14 mouse cellular contexts compared by ENCODE assay signal in genomic region chr5:124222696-124223095, GRCm38 (mm10). TPM values are rescaled to one million over a fixed set of nuclear protein-coding genes. Genes with fewer than 3 reads are reported as not detected.
DNase-seq lines count a peak whose midpoint lies in the region; ATAC-seq lines count a peak whose summit lies in the region.
"Had no signal": no experiment of that assay in that cellular context is flagged by ENCODE, and none has a peak within 500 bp of the region (broad histone marks: within the 10 kb centered on the region; RNA-seq: fewer than 3 reads in every experiment).

No protein-coding gene starts in this region.

- DNase-seq in hindbrain, embryonic 10.5 days (ENCODE audit: low spot score) = no peak
- DNase-seq in midbrain, embryonic 10.5 days (ENCODE audit: low spot score) = no peak
- DNase-seq in midbrain, embryonic 14.5 days = no peak
- DNase-seq in gastrocnemius, postnatal 25 days = peak; percentile 63
- DNase-seq in cerebellum, postnatal 4 days (ENCODE audit: low spot score in 2 of 2) = no peak
- DNase-seq: cerebellum, postnatal 14 days; kidney, adult 8-10 months; left cerebral cortex, postnatal 4 days; thymus, postnatal 36 days had no signal

- H3K36me3 ChIP-seq in hindbrain, embryonic 10.5 days = no peaks in the 10 kb centered on the region
- no peaks in the 10 kb centered on the region for H3K36me3 ChIP-seq in hindbrain, embryonic 13.5 days
- no peaks in the 10 kb centered on the region for H3K36me3 ChIP-seq in midbrain, embryonic 10.5 days
- H3K36me3 ChIP-seq in midbrain, embryonic 14.5 days (ENCODE audit: control insufficient read depth, insufficient read depth, low read length) = no peaks in the 10 kb centered on the region
- no peaks in the 10 kb centered on the region for H3K36me3 ChIP-seq in intestine, embryonic 16.5 days (ENCODE audit: control insufficient read depth, insufficient read depth, low read length)
- H3K36me3 ChIP-seq: midbrain, embryonic 13.5 days; neural tube, embryonic 13.5 days had no signal

- H3K9ac ChIP-seq in hindbrain, embryonic 13.5 days = no peak overlapping the region
- no peak overlapping the region for H3K9ac ChIP-seq in midbrain, embryonic 14.5 days (replicated peaks; ENCODE audit: low read length)
- no peak overlapping the region for H3K9ac ChIP-seq in intestine, embryonic 16.5 days (ENCODE audit: low read depth, low read length)
- H3K9ac ChIP-seq: midbrain, embryonic 13.5 days; neural tube, embryonic 13.5 days had no signal

- H3K4me2 ChIP-seq in hindbrain, embryonic 13.5 days = no peak overlapping the region
- H3K4me2 ChIP-seq in midbrain, embryonic 14.5 days (ENCODE audit: low read length) = no peak overlapping the region
- H3K4me2 ChIP-seq in intestine, embryonic 16.5 days (ENCODE audit: low read depth, low read length) = no peak overlapping the region
- H3K4me2 ChIP-seq: midbrain, embryonic 13.5 days; neural tube, embryonic 13.5 days had no signal

- H3K27ac ChIP-seq in hindbrain, embryonic 10.5 days = peak overlapping the region; percentile 14; the same call in 1 of the 2 replicates
- H3K27ac ChIP-seq in hindbrain, embryonic 13.5 days = no peak overlapping the region
- 0 out of 2 replicates have a peak overlapping the region, but pooled peaks have one; percentile 10 for H3K27ac ChIP-seq in midbrain, embryonic 10.5 days (replicated peaks)
- no peak overlapping the region for H3K27ac ChIP-seq in midbrain, embryonic 14.5 days (replicated peaks; ENCODE audit: low read depth, low read length)
- no peak overlapping the region for H3K27ac ChIP-seq in intestine, embryonic 16.5 days (ENCODE audit: low read length)
- H3K27ac ChIP-seq: midbrain, embryonic 13.5 days; neural tube, embryonic 13.5 days had no signal

- H3K4me1 ChIP-seq in hindbrain, embryonic 10.5 days (replicated peaks) = peaks cover 57% of the 10 kb centered on the region
- peaks cover 72% of the 10 kb centered on the region for H3K4me1 ChIP-seq in hindbrain, embryonic 13.5 days (replicated peaks)
- H3K4me1 ChIP-seq in midbrain, embryonic 10.5 days = peaks cover 52% of the 10 kb centered on the region
- H3K4me1 ChIP-seq in midbrain, embryonic 14.5 days (ENCODE audit: control insufficient read depth, insufficient read depth, low read length) = peaks cover 12% of the 10 kb centered on the region; the same call in 1 of the 2 replicates
- peaks cover 16% of the 10 kb centered on the region for H3K4me1 ChIP-seq in intestine, embryonic 16.5 days (ENCODE audit: control insufficient read depth, insufficient read depth, low read length)

- no peak for ATAC-seq in hindbrain, embryonic 13.5 days (ENCODE audit: low FRiP score)
- ATAC-seq in midbrain, embryonic 14.5 days (ENCODE audit: low FRiP score, low TSS enrichment) = no peak
- no peak for ATAC-seq in intestine, embryonic 16.5 days
- ATAC-seq: midbrain, embryonic 13.5 days had no signal

- no peaks in the 10 kb centered on the region for H3K27me3 ChIP-seq in hindbrain, embryonic 10.5 days (ENCODE audit: insufficient read depth, poor library complexity, severe bottlenecking)
- H3K27me3 ChIP-seq in hindbrain, embryonic 13.5 days = 0 out of 2 replicates have a peak, but pooled peaks cover 3% of the 10 kb centered on the region
- H3K27me3 ChIP-seq in midbrain, embryonic 10.5 days (ENCODE audit: low read depth, poor library complexity, severe bottlenecking) = no peaks in the 10 kb centered on the region
- H3K27me3 ChIP-seq in midbrain, embryonic 14.5 days (ENCODE audit: control insufficient read depth, insufficient read depth, low read length) = no peaks in the 10 kb centered on the region
- no peaks in the 10 kb centered on the region for H3K27me3 ChIP-seq in intestine, embryonic 16.5 days (replicated peaks; ENCODE audit: control insufficient read depth, insufficient read depth, low read length)
- H3K27me3 ChIP-seq: CH12.LX; midbrain, embryonic 13.5 days; neural tube, embryonic 13.5 days had no signal

- WGBS in hindbrain, embryonic 10.5 days = 92% methylated on average over 11 of the region's 11 CpGs
- WGBS in hindbrain, embryonic 13.5 days = 92% methylated on average over 11 of the region's 11 CpGs
- 92% methylated on average over 11 of the region's 11 CpGs for WGBS in midbrain, embryonic 10.5 days
- WGBS in midbrain, embryonic 14.5 days = 90% methylated on average over 11 of the region's 11 CpGs
- WGBS in intestine, embryonic 16.5 days = 78% methylated on average over 11 of the region's 11 CpGs

- H3K4me3 ChIP-seq in hindbrain, embryonic 10.5 days = no peak overlapping the region
- no peak overlapping the region for H3K4me3 ChIP-seq in hindbrain, embryonic 13.5 days
- H3K4me3 ChIP-seq in midbrain, embryonic 10.5 days = no peak overlapping the region
- H3K4me3 ChIP-seq in midbrain, embryonic 14.5 days (replicated peaks; ENCODE audit: low read depth, low read length) = no peak overlapping the region
- no peak overlapping the region for H3K4me3 ChIP-seq in intestine, embryonic 16.5 days (ENCODE audit: low read length)
- H3K4me3 ChIP-seq: midbrain, embryonic 13.5 days; neural tube, embryonic 13.5 days had no signal

- no peaks in the 10 kb centered on the region for H3K9me3 ChIP-seq in hindbrain, embryonic 10.5 days
- no peaks in the 10 kb centered on the region for H3K9me3 ChIP-seq in hindbrain, embryonic 13.5 days
- no peaks in the 10 kb centered on the region for H3K9me3 ChIP-seq in midbrain, embryonic 10.5 days (replicated peaks)
- H3K9me3 ChIP-seq in midbrain, embryonic 14.5 days (ENCODE audit: control insufficient read depth, low read length) = no peaks in the 10 kb centered on the region
- no peaks in the 10 kb centered on the region for H3K9me3 ChIP-seq in intestine, embryonic 16.5 days (ENCODE audit: control insufficient read depth, low read length)
- H3K9me3 ChIP-seq: midbrain, embryonic 13.5 days; neural tube, embryonic 13.5 days had no signal

RNA-seq across cellular contexts. Expression of gene Pitpnm2, which starts 26.9 kb away (rescaled TPM):
- polyA plus RNA-seq in hindbrain, embryonic 10.5 days (2016; fragmentation: Nextera tagmentation; extraction: Ambion mirVana) = 3.2 and 3.6 TPM in 2 replicates
- 7.4 and 8.3 TPM in 2 replicates for polyA plus RNA-seq in hindbrain, embryonic 13.5 days (2015; fragmentation: Nextera tagmentation; extraction: Ambion mirVana)
- 2.9 and 4.0 TPM in 2 replicates for polyA plus RNA-seq in midbrain, embryonic 10.5 days (2016; fragmentation: Nextera tagmentation; extraction: Ambion mirVana)
- 10.7 and 11.6 TPM in 2 replicates for polyA plus RNA-seq in midbrain, embryonic 14.5 days (2014; fragmentation: Nextera tagmentation; extraction: Ambion mirVana)
- total RNA-seq in gastrocnemius, postnatal 25 days (2021) = 10 to 100 TPM; 16.7 to 17.6 TPM
- polyA plus RNA-seq in intestine, embryonic 16.5 days (2015; fragmentation: Nextera tagmentation; extraction: Ambion mirVana) = 1.8 and 2.4 TPM in 2 replicates

Comparison
In these comparisons a context has a peak if more than half of its experiments do, and no peak if none do; other contexts are left out.
1. H3K27ac ChIP-seq: peak in hindbrain, embryonic 10.5 days (single experiment) and midbrain, embryonic 10.5 days (single experiment); none in hindbrain, embryonic 13.5 days (single experiment), midbrain, embryonic 14.5 days (single experiment) and intestine, embryonic 16.5 days (single experiment).